Mouse (Mus musculus) kidney, embryonic 15.5 days (tissue): ENCODE measurements around the gene Tctn1. TPM values are rescaled to one million over a fixed set of nuclear protein-coding genes. Genes with fewer than 3 reads are reported as not detected.
"Not testable (repeated sequence)": the region's sequence is repeated elsewhere in the genome, so short reads cannot be mapped to it uniquely, and the experiment has no call there.

Experiments used
- ATAC-seq: fragments of 200-750 bp; cut with Nextera tagmentation; replicated peaks from 2 replicates; pipeline ENCODE4 v1.8.0; 2017; ENCODE audit warnings: moderate TSS enrichment; ENCODE audit not compliant: low FRiP score
- H3K27ac ChIP-seq: fragments of 300-500 bp; sonication (generic); 2 replicates; pipeline ENCODE4 v1.5.1; 2015; ENCODE audit warnings: mild to moderate bottlenecking, inconsistent platforms
- H3K27me3 ChIP-seq: fragments of 300-500 bp; sonication (generic); 2 replicates; pipeline ENCODE4 v1.6.1; 2015; ENCODE audit warnings: inconsistent platforms
- H3K36me3 ChIP-seq: fragments of 300-500 bp; sonication (generic); 2 replicates; pipeline ENCODE4 v1.6.1; 2015; ENCODE audit warnings: inconsistent platforms
- H3K4me1 ChIP-seq: fragments of 300-500 bp; sonication (generic); 2 replicates; pipeline ENCODE4 v1.6.1; 2015; ENCODE audit warnings: inconsistent platforms
- H3K4me2 ChIP-seq: fragments of 300-500 bp; sonication (generic); 2 replicates; pipeline ENCODE4 v1.6.1; 2015; ENCODE audit warnings: moderate library complexity, mild to moderate bottlenecking, inconsistent platforms
- H3K4me3 ChIP-seq: fragments of 300-500 bp; sonication (generic); replicated peaks from 2 replicates; pipeline ENCODE4 v1.5.1; 2015; ENCODE audit warnings: mild to moderate bottlenecking, inconsistent platforms
- H3K9ac ChIP-seq: fragments of 300-500 bp; sonication (generic); 2 replicates; pipeline ENCODE4 v1.6.1; 2015; ENCODE audit warnings: mild to moderate bottlenecking, inconsistent platforms
- H3K9me3 ChIP-seq: fragments of 300-500 bp; sonication (generic); replicated peaks from 2 replicates; pipeline ENCODE4 v1.6.1; 2016; ENCODE audit warnings: inconsistent platforms
- WGBS: fragments of 180-500 bp; shearing (Covaris S2); methylation state at CpG from one replicate; pipeline ENCODE4 v1.1.7; 2015; ENCODE audit warnings: mixed read lengths; 5-methylcytosine and 5-hydroxymethylcytosine counted together
- polyA plus RNA-seq: library from polyadenylated mRNA; unstranded; fragments of >200 nt; fragmentation: Nextera tagmentation; extraction: Ambion mirVana; gene quantifications from 2 replicates; pipeline ENCODE4 v1.2.1, GENCODE M21; 2015

Gene Tctn1
- polyA plus RNA-seq, 1 experiment from 2014 or later, result 6.7 TPM

DNA sequence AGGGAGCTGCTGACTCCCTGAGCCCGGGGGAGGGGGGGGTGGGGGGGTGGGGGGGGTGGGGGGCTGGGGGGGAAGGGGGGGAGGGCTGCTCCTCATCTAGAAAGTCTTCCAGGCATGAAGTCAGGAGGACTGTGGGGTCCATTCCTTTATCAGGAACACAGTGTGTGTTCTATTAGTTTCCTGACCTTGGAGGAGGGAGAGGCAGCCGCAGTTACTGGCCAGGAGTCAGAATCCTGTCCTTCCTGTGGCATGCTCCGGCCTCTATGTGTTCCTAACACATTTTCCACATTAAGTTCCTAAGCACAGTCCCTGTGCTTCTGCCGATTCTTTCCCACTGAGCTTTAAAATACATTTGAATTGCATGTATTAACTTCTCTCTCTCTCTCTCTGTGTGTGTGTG, 35.5 kb downstream of the Tctn1 start:
- Histone ChIP-seq H3K9ac (no peak overlapping the region), H3K4me1 (peaks cover 23% of the 10 kb centered on the region), H3K27me3 (no peaks in the 10 kb centered on the region), H3K27ac (no peak overlapping the region), H3K4me2 (no peak overlapping the region), H3K36me3 (peaks cover 8% of the 10 kb centered on the region; the same call in 1 of the 2 replicates), H3K4me3 (no peak overlapping the region), H3K9me3 (no peaks in the 10 kb centered on the region)
- 47% methylated on average over 3 of the region's 4 CpGs for WGBS
- no peak for ATAC-seq

DNA sequence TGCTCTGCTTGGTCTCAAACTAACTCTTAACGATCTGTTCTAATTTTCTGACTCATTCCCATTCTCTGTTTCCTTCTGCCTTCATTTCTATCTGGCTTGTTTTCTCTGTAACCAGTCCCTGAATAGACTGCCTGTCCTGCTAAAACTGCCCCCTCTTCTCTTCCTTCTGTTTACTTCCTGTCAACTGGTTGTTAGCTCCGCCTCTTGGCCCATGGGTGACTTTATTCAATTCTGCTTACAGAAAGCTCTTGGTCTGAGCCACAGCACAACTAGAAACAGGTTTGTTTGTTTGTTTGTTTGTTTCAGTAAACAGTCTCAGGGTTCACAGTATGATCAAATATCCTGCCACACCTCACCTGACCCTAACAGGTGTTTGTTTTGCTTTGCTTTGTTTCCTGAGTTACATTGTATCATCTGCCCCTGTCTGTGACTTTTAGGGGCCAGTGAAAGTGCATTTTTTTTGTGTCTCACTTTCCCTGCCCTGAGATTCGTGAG, 35.9 kb downstream of the Tctn1 start:
- peaks cover 8% of the 10 kb centered on the region; the same call in 1 of the 2 replicates for H3K36me3 ChIP-seq
- no peak overlapping the region for H3K9ac ChIP-seq
- no peak overlapping the region for H3K4me3 ChIP-seq
- no peak overlapping the region for H3K4me2 ChIP-seq
- ATAC-seq, result no peak
- peaks cover 23% of the 10 kb centered on the region for H3K4me1 ChIP-seq
- H3K27me3 ChIP-seq, result no peaks in the 10 kb centered on the region
- no peak overlapping the region for H3K27ac ChIP-seq
- H3K9me3 ChIP-seq, result no peaks in the 10 kb centered on the region
- WGBS, result 89% methylated on average over 2 of the region's 3 CpGs

DNA sequence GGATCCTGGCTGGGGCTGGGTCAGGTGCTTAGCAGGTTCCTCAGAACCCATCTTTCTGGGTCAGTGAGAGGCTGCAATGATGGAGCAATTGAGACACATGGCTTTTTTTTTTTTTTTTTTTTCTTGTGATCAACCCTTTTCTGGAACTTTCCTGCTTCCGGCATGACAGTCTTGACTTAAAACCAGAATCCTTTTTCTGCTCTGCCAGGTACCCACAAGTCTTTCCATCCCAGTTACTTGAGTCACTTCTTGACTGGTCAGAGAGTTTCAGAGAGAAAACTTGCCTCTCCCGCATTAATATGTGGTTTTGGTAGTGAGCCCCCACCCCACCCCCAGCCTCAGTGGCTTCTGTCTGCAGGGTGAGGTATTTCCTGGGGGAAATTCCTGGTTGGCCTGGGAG, 40.0 kb downstream of the Tctn1 start:
- no peaks in the 10 kb centered on the region for H3K27me3 ChIP-seq
- H3K9me3 ChIP-seq, result no peaks in the 10 kb centered on the region
- peaks cover 42% of the 10 kb centered on the region for H3K4me1 ChIP-seq
- H3K4me3 ChIP-seq, result no peak overlapping the region
- ATAC-seq, result no peak
- no peak overlapping the region for H3K27ac ChIP-seq
- peaks cover 8% of the 10 kb centered on the region; the same call in 1 of the 2 replicates for H3K36me3 ChIP-seq
- H3K9ac ChIP-seq, result no peak overlapping the region
- H3K4me2 ChIP-seq, result no peak overlapping the region
- WGBS, result 85% methylated on average over 2 of the region's 2 CpGs

DNA sequence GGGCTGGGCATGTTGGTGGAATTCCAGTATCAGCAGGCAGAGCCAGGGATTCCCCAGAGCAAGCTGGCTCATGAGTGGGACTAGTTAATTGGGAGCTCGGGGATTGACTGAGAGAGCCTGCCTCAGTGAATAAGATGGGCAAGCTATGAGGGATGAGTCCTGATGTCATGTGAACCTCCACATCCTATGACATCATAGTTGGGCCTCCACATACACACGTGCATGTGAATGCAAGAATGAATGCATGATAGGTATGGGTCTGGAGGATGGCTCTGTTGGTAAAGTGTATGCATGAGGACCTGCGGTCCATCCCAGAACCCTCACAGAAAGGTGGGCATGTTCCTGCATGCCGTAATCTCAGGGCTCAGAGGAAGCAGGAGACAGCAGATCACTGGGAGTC, 43.2 kb downstream of the Tctn1 start:
- peak overlapping the region; percentile 75; the same call in 1 of the 2 replicates for H3K27ac ChIP-seq
- no peak for ATAC-seq
- 94% methylated on average over 4 of the region's 4 CpGs for WGBS

DNA sequence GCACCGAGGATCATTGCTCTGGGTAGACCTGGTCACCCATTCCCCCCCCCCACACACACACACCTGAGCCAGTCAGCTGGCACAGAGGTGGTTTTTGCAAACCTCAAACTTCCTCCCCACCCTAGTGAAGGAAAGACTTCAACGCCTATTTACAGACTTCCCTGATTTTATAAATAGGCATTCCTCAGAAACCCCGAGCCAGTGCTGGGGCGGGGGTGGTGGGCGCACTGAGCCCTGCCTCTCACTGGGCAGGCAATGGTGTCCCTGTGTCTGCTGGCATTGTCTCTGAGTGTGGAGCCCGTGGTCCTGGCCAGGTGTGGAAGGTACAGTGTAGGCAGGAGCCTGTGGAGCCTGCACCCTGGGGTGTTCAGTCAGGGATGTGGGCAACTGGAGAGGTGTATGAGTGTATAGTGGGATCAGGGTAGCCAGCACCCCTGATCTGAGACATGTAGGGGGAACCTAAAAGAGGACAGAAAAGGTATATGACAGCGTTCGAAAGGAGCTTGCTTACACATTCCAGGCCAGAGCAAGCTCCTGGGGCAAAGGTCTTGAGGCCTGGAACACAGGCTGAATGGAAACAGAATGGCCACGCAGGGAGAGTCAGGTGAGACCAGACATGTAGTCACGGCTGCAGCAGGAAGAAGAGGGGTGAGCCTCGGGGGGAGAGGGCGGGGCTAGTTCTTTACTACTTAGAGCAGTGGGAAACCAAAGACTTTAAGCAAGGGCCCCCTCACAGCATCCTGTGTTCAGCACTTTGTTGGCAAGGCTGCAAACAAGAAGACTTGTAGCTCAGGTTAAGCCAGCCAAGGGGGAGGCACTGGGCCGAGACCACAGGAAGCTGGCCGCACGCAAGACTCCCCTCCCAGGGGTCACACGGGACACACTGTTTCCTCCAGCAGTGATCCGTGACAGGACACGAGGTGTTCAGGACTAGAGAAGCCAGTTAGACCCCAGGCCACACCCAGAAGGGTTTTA, 44.3 kb downstream of the Tctn1 start:
- Histone ChIP-seq H3K4me2 (0 out of 2 replicates have a peak overlapping the region, but pooled peaks have one; percentile 15), H3K27me3 (no peaks in the 10 kb centered on the region), H3K36me3 (no peaks in the 10 kb centered on the region), H3K9ac (no peak overlapping the region), H3K9me3 (no peaks in the 10 kb centered on the region), H3K4me3 (no peak overlapping the region), H3K27ac (peak overlapping the region; percentile 75), H3K4me1 (peaks cover 41% of the 10 kb centered on the region)
- WGBS, result 31% methylated on average over 18 of the region's 18 CpGs
- peak; percentile 83 for ATAC-seq

More for the DNA sequence above, 43.2 kb downstream of the Tctn1 start:
- Histone ChIP-seq H3K27me3 (no peaks in the 10 kb centered on the region), H3K4me2 (no peak overlapping the region), H3K9me3 (no peaks in the 10 kb centered on the region), H3K4me3 (no peak overlapping the region), H3K36me3 (no peaks in the 10 kb centered on the region), H3K4me1 (peaks cover 48% of the 10 kb centered on the region), H3K9ac (no peak overlapping the region)

DNA sequence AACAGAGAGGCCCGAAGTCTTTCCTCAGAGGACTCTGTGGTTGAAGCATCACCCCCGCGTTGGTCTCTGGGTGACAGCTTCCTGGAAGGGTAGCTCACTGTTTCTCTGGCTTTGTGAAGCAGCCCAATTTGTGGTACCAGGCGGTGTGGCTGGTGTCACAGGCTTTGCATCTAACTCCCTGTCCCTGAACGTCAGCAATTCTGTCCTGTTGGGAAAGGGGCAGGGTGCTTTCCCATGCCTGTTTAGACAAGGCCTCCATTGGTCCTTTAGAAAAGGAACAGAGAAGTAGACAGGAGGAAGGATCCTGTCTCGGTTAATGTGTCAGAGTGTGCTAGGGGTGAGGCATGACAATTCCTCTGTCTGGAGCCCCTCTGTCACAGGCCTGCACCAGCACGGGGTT, 45.3 kb downstream of the Tctn1 start:
- WGBS, result 73% methylated on average over 7 of the region's 7 CpGs
- ATAC-seq, result no peak

DNA sequence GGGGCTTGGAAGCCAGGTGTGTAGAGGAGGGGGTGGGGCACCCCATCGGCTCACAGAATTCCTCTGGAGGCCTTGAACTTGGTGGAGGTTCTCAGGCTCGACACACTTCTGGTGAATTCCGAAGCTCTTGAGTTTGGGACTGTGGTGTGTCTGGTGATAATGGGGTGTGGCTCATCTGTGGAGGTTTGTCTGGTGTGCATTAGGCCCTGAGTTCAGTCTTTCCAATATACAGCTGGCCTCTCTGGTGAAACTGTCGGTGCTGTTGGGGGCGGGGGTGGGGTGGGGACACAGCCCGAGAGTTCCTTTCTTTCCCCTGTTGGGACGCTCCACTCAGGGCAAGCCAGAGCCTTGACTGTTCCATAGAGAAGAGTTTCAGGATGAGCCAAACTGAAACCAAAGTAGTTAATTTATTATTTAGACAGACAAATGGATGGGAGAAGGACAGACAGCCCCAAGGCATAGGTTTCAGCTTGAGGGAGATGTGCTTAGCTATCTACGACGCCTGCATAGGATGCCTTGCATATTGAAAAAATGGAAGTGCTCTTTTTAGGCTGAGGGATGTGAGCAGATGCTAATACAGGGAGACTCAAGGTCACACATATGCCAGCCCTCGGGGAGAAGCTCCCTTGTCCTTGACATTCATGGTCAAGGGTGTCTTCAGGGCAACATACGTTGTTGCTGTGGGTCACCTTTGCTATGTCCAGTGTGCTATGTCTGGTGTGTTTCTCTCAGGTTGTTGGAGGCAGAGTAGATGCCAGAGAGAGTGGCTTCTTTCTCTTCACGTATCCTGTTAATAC, 46.0 kb downstream of the Tctn1 start:
- WGBS, result 81% methylated on average over 12 of the region's 12 CpGs
- Histone ChIP-seq H3K9ac (no peak overlapping the region), H3K9me3 (no peaks in the 10 kb centered on the region), H3K4me3 (no peak overlapping the region), H3K4me1 (peaks cover 37% of the 10 kb centered on the region), H3K36me3 (no peaks in the 10 kb centered on the region), H3K27me3 (no peaks in the 10 kb centered on the region), H3K4me2 (no peak overlapping the region), H3K27ac (no peak overlapping the region)
- no peak for ATAC-seq

More for the DNA sequence above, 45.3 kb downstream of the Tctn1 start:
- Histone ChIP-seq H3K4me1 (peaks cover 37% of the 10 kb centered on the region), H3K27me3 (no peaks in the 10 kb centered on the region), H3K9ac (no peak overlapping the region), H3K4me3 (no peak overlapping the region), H3K36me3 (no peaks in the 10 kb centered on the region), H3K4me2 (no peak overlapping the region), H3K9me3 (no peaks in the 10 kb centered on the region), H3K27ac (peak overlapping the region; percentile 75; the same call in 1 of the 2 replicates)

DNA sequence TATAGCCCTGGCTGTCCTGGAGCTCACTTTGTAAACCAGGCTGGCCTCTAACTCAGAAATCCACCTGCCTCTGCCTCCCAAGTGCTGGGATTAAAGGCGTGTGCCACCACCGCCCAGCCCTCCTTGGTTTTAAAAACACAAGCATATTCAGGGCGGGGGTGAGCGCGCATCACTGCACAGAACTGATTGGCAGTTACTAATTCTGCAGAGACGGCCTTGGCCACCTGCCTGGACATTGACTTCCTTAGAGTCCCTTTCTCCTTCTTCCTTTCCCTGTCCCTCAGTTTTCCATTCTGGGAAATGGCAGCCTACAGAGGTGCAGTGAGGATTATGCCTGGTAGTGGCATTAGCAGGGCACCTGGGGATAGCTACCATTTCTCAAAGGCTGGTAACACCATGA, 46.6 kb downstream of the Tctn1 start:
- Histone ChIP-seq H3K4me1 (peaks cover 35% of the 10 kb centered on the region), H3K4me3 (no peak overlapping the region), H3K27ac (no peak overlapping the region), H3K4me2 (no peak overlapping the region), H3K9me3 (no peaks in the 10 kb centered on the region), H3K9ac (no peak overlapping the region), H3K27me3 (no peaks in the 10 kb centered on the region), H3K36me3 (no peaks in the 10 kb centered on the region)
- whole genome bisulfite sequencing, result 83% methylated on average over 6 of the region's 6 CpGs
- ATAC-seq, result no peak

DNA sequence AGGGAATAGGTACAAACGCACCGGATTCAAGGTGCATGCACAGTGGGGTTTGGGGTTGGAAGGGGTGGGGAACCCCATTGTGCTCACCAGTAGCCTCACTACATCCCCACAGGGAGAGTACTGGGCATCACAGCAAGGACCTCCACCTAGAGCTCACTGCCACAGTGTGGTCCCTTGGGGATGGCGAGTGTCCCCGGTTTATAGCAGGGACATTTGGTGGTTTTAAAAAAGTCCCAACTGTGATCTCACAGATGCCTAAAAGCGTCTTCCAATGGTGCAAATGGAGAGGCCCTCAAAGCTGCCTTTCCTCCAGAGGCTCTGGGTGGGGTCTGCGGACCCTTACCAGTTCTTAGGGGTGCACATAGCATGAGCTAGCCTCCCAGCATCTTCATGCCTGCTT, 50.4 kb downstream of the Tctn1 start:
- WGBS, result 80% methylated on average over 6 of the region's 6 CpGs
- H3K9me3 ChIP-seq, result no peaks in the 10 kb centered on the region
- no peak overlapping the region for H3K4me3 ChIP-seq
- no peak overlapping the region for H3K4me2 ChIP-seq
- no peaks in the 10 kb centered on the region for H3K27me3 ChIP-seq
- H3K27ac ChIP-seq, result no peak overlapping the region
- H3K4me1 ChIP-seq, result peaks cover 23% of the 10 kb centered on the region
- no peaks in the 10 kb centered on the region for H3K36me3 ChIP-seq
- no peak for ATAC-seq
- H3K9ac ChIP-seq, result no peak overlapping the region

DNA sequence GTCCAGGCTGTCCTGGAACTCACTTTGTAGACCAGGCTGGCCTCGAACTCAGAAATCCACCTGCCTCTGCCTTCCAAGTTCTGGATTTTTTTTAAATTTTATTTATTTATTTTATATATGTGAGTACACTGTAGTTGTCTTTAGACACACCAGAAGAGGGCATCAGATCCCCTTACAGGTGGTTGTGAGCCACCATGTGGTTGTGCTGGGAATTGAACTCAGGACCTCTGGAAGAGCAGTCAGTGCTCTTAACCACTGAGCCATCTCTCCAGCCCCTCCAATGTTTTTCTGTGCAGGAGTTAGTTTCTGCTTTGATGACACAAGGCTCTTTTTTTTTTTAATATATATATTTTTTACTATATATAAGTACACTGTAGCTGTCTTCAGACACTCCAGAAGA, 51.4 kb downstream of the Tctn1 start:
- 100% methylated on average over 1 of the region's 1 CpGs for WGBS
- not testable (repeated sequence) for H3K36me3 ChIP-seq, H3K27me3 ChIP-seq

DNA sequence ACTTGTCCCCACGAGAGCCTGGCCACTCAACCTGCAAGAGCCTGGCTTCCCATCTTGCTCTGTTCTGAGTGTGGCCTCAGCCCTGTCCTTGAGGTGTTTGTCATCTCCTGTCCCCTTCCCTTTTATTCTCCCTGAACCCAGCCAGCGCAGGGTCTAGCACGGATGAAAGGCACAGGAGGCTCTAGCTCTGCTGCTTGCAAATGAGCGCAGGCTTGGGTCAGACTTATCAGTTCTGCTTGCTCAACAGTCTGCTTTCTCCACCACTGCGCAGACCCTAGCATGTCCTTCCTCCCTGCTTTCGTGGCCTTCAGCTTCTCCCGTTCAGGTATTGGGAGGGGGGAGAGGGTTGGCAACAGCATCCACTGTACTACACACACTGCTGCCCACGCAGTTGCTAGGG, 52.1 kb downstream of the Tctn1 start:
- 85% methylated on average over 8 of the region's 8 CpGs for WGBS
- Histone ChIP-seq H3K9ac (0 out of 2 replicates have a peak overlapping the region, but pooled peaks have one; percentile 1), H3K27me3 (no peaks in the 10 kb centered on the region), H3K9me3 (no peaks in the 10 kb centered on the region), H3K27ac (no peak overlapping the region), H3K4me2 (no peak overlapping the region), H3K4me1 (peaks cover 23% of the 10 kb centered on the region), H3K36me3 (no peaks in the 10 kb centered on the region), H3K4me3 (no peak overlapping the region)
- ATAC-seq, result no peak

More for the DNA sequence above, 51.4 kb downstream of the Tctn1 start:
- not testable (repeated sequence) for H3K4me3 ChIP-seq, H3K9ac ChIP-seq, H3K27ac ChIP-seq, ATAC-seq, H3K9me3 ChIP-seq, H3K4me2 ChIP-seq
- peaks cover 23% of the 10 kb centered on the region for H3K4me1 ChIP-seq

DNA sequence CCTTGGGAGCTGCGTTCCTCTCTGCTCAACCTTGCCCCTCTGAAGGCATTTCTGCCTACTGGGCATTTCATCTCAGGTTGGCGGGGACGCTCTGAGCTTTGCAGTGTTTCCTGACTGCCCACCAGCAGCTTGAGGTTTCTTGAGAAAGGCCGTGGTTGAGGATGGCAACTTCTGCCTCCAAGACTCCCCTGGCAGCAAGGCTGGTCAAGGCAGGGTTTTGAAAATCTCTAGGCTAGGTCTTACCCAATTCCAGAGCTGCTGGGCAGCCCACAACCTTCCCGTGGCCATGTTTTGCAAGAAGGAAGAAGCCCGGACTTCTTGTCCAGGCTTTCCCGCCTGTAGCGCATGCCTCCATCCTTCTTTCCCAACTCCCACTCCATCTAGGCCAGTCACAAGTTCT, 53.4 kb downstream of the Tctn1 start:
- H3K4me3 ChIP-seq, result no peak overlapping the region
- H3K27me3 ChIP-seq, result no peaks in the 10 kb centered on the region
- ATAC-seq, result no peak
- no peaks in the 10 kb centered on the region for H3K9me3 ChIP-seq
- H3K4me2 ChIP-seq, result no peak overlapping the region
- peaks cover 23% of the 10 kb centered on the region for H3K4me1 ChIP-seq
- no peak overlapping the region for H3K9ac ChIP-seq
- no peak overlapping the region for H3K27ac ChIP-seq
- H3K36me3 ChIP-seq, result no peaks in the 10 kb centered on the region
- 88% methylated on average over 8 of the region's 8 CpGs for WGBS
